Mouse (Mus musculus): Measurements from ENCODE around the gene Dtnb. TPM values are rescaled to one million over a fixed set of nuclear protein-coding genes. Genes with fewer than 3 reads are reported as not detected.

Dtnb gene
- polyA plus RNA-seq, 1 experiment from 2014 or later: 35.3 TPM

GRCm38 (mm10) chr12:3784729-3785128 is 212.5 kb downstream of the Dtnb start:
- Histone ChIP-seq H3K4me2 (replicated peaks) (no peak overlapping the region), H3K4me1 (peaks cover 73% of the 10 kb centered on the region), H3K9ac (replicated peaks) (no peak overlapping the region), H3K27ac (replicated peaks) (no peak overlapping the region), H3K4me3 (no peak overlapping the region), H3K27me3 (no peaks in the 10 kb centered on the region; the same call in 1 of the 2 replicates), H3K36me3 (no peaks in the 10 kb centered on the region), H3K9me3 (no peaks in the 10 kb centered on the region)
- 76% methylated on average over 4 of the region's 4 CpGs for WGBS
- no peak for ATAC-seq (ENCODE audit: low FRiP score, low read depth)

GRCm38 (mm10) chr12:3787041-3787440 is 214.9 kb downstream of the Dtnb start:
- no peak overlapping the region for H3K4me3 ChIP-seq
- no peak for ATAC-seq (ENCODE audit: low FRiP score, low read depth)
- peaks cover 3% of the 10 kb centered on the region for H3K27me3 ChIP-seq
- no peak overlapping the region for H3K9ac ChIP-seq (replicated peaks)
- H3K36me3 ChIP-seq: no peaks in the 10 kb centered on the region
- 7% methylated on average over 3 of the region's 3 CpGs for WGBS
- no peaks in the 10 kb centered on the region for H3K9me3 ChIP-seq
- H3K4me1 ChIP-seq: peaks cover 54% of the 10 kb centered on the region
- H3K27ac ChIP-seq (replicated peaks): no peak overlapping the region
- no peak overlapping the region for H3K4me2 ChIP-seq (replicated peaks)

GRCm38 (mm10) chr12:3787541-3787940 is 215.4 kb downstream of the Dtnb start:
- Histone ChIP-seq H3K27ac (replicated peaks) (no peak overlapping the region), H3K4me2 (replicated peaks) (no peak overlapping the region), H3K36me3 (no peaks in the 10 kb centered on the region), H3K9ac (replicated peaks) (no peak overlapping the region), H3K9me3 (no peaks in the 10 kb centered on the region), H3K27me3 (peaks cover 3% of the 10 kb centered on the region; the same call in 1 of the 2 replicates), H3K4me1 (peaks cover 52% of the 10 kb centered on the region), H3K4me3 (no peak overlapping the region)
- no peak for ATAC-seq (ENCODE audit: low FRiP score, low read depth)
- WGBS: 59% methylated on average over 1 of the region's 1 CpGs

DNA sequence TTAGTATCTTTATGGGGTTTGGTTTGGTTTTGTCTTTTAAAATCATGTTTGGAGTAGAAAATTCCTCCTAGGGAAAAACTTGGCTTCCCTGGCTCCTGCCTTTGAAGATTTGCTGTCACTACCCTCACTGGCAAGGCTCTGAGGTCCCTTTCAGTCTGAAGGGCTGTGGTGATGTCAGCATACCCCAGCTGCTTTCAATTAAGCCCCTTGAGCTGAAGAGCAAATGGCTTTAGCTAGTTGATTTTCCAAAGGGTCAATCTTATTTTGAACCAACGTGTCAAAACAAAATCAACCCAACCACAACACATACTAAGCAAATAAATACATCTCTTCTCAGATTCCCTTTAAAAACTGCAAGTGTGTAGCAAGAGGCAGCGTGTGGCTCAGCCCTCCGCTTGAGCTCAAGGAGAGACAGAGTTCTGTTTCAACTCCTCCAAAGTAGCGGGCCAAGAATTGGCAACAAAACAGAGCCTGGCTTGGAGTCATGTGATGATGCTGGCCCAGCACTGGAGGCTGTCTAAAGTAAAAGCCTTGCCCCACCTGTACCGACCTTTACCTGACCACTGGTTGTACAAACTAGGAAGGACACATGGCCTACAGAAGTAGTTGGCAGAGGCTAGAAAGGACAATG is 216.4 kb downstream of the Dtnb start:
- peaks cover 10% of the 10 kb centered on the region for H3K27me3 ChIP-seq
- H3K4me2 ChIP-seq (replicated peaks): no peak overlapping the region
- H3K36me3 ChIP-seq: no peaks in the 10 kb centered on the region
- no peak overlapping the region for H3K4me3 ChIP-seq
- H3K9ac ChIP-seq (replicated peaks): no peak overlapping the region
- H3K4me1 ChIP-seq: peaks cover 44% of the 10 kb centered on the region
- 61% methylated on average over 5 of the region's 5 CpGs for WGBS
- ATAC-seq (ENCODE audit: low FRiP score, low read depth): no peak
- no peaks in the 10 kb centered on the region for H3K9me3 ChIP-seq
- no peak overlapping the region for H3K27ac ChIP-seq (replicated peaks)

DNA sequence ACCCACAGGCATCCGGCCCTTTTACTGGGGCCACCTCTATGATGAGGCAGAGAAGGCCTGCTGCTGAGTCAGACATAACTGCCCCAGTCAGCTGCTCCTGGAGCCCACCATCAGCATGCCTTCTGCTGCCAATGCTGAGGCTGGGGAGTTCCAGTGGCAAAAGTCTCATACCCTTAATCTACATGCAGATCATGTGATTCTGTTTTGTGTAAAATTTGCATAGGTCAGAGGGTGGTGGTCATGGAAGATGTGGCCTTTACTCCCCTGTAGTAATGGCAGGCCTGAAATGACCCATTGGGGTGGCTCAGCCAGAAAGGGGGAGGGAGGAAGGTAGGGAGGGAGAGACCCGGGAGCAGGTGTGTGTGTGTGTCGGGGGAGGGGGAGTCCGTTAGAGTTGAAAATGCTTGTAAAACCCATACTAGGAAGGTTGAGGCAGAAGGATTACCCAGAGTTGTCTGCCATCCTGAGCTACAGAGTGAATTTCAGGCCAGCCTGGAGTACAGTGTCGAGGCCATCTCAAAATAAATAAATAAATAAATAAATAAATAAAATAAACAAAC is 217.5 kb downstream of the Dtnb start:
- 59% methylated on average over 5 of the region's 5 CpGs for WGBS
- H3K4me3 ChIP-seq: no peak overlapping the region
- peaks cover 32% of the 10 kb centered on the region for H3K4me1 ChIP-seq
- H3K4me2 ChIP-seq (replicated peaks): no peak overlapping the region
- H3K27me3 ChIP-seq: peaks cover 16% of the 10 kb centered on the region
- no peak overlapping the region for H3K27ac ChIP-seq (replicated peaks)
- no peaks in the 10 kb centered on the region for H3K9me3 ChIP-seq
- ATAC-seq (ENCODE audit: low FRiP score, low read depth): no peak
- H3K9ac ChIP-seq (replicated peaks): no peak overlapping the region
- no peaks in the 10 kb centered on the region for H3K36me3 ChIP-seq

DNA sequence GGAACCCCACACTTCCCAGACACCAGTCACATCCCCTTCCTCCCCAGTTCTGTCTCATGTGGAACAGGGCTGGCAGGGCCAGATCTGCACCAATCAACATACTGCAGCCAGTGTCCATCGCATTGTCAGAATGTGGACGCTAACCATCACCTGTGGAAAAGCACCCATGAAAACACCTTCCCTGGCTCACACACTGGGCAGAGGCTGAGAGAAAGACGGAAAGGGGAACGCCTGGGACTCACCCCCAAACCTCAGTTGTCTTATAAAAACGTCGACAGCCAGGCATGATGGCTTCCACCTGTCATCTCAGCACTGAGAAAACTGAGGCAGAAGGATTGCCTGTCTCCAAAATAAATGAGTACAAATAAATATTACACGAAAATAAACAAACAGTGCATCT is 219.1 kb downstream of the Dtnb start:
- H3K27me3 ChIP-seq: peaks cover 16% of the 10 kb centered on the region
- H3K4me3 ChIP-seq: no peak overlapping the region
- H3K36me3 ChIP-seq: no peaks in the 10 kb centered on the region
- no peak overlapping the region for H3K9ac ChIP-seq (replicated peaks)
- H3K27ac ChIP-seq (replicated peaks): no peak overlapping the region
- no peak for ATAC-seq (ENCODE audit: low FRiP score, low read depth)
- H3K9me3 ChIP-seq: no peaks in the 10 kb centered on the region
- H3K4me2 ChIP-seq (replicated peaks): peak overlapping the region; percentile 54
- WGBS: 62% methylated on average over 7 of the region's 7 CpGs
- peaks cover 30% of the 10 kb centered on the region for H3K4me1 ChIP-seq

- Histone ChIP-seq H3K9me3 (no peaks in the 10 kb centered on the region), H3K4me2 (replicated peaks) (peak overlapping the region; percentile 54), H3K36me3 (no peaks in the 10 kb centered on the region), H3K4me1 (peaks cover 29% of the 10 kb centered on the region), H3K9ac (replicated peaks) (no peak overlapping the region; the same call in 1 of the 2 replicates), H3K27me3 (peaks cover 16% of the 10 kb centered on the region), H3K4me3 (peak overlapping the region; percentile 29), H3K27ac (replicated peaks) (no peak overlapping the region)
- under 1% methylated on average over 22 of the region's 22 CpGs for WGBS
- ATAC-seq (ENCODE audit: low FRiP score, low read depth): peak; percentile 90
Observed at GRCm38 (mm10) chr12:3791732-3792131, 219.6 kb downstream of the Dtnb start.

DNA sequence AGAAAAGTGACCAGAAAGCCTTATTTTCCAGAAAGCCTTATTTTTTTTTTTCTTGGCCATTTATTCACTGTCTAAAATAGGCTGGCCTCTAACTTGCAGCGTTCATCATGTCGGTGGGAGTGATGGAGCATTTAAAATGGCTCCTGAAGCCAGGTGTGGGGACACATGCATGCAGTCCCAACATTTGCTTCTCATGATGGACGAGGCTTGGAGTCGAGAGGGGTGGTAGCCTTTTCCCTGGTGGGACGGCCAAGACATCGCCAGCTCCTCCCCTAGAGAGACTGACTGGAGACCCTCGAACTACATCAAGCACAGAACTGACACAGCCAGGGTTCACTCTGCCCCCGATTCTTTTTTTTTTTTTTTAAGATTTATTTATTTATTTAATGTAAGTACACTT is 220.1 kb downstream of the Dtnb start:
- 26% methylated on average over 8 of the region's 8 CpGs for WGBS
- peak overlapping the region; percentile 29 for H3K4me3 ChIP-seq
- no peak overlapping the region; the same call in 1 of the 2 replicates for H3K9ac ChIP-seq (replicated peaks)
- peak overlapping the region; percentile 54 for H3K4me2 ChIP-seq (replicated peaks)
- no peaks in the 10 kb centered on the region for H3K36me3 ChIP-seq
- H3K9me3 ChIP-seq: no peaks in the 10 kb centered on the region
- peaks cover 16% of the 10 kb centered on the region for H3K27me3 ChIP-seq
- no peak overlapping the region for H3K27ac ChIP-seq (replicated peaks)
- peaks cover 23% of the 10 kb centered on the region for H3K4me1 ChIP-seq
- peak; percentile 25; the same call in 1 of the 2 replicates for ATAC-seq (ENCODE audit: low FRiP score, low read depth)

- no peak for ATAC-seq (ENCODE audit: low FRiP score, low read depth)
- H3K4me1 ChIP-seq: peaks cover 5% of the 10 kb centered on the region
- H3K9me3 ChIP-seq: no peaks in the 10 kb centered on the region
- no peaks in the 10 kb centered on the region for H3K36me3 ChIP-seq
- H3K27me3 ChIP-seq: peaks cover 16% of the 10 kb centered on the region
- no peak overlapping the region for H3K27ac ChIP-seq (replicated peaks)
- no peak overlapping the region for H3K4me2 ChIP-seq (replicated peaks)
- H3K4me3 ChIP-seq: no peak overlapping the region
- WGBS: 30% methylated on average over 4 of the region's 4 CpGs
- no peak overlapping the region for H3K9ac ChIP-seq (replicated peaks)
Observed at GRCm38 (mm10) chr12:3795569-3795968, 223.4 kb downstream of the Dtnb start.

DNA sequence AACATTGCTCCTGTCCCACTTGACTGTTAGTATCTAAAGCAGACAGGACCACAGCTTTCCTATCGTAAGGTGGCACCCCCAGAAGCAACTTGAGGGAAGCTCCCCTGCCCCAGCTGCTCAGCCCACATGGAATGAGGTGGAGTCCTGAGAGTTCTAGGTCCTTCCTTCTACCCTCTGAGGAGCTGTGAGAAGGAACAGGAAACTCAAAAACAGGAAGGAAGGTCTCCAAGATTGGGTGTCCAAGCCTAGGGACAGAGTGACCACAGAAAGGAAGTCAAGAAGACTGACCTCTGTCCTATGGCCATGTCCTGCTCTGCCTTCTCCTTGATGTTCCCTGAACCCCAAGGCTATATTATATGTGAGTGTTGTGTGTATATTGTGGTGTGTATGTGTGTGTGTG is 227.4 kb downstream of the Dtnb start:
- H3K9me3 ChIP-seq: no peaks in the 10 kb centered on the region
- peaks cover 6% of the 10 kb centered on the region for H3K27me3 ChIP-seq
- H3K4me3 ChIP-seq: no peak overlapping the region
- H3K27ac ChIP-seq (replicated peaks): no peak overlapping the region
- ATAC-seq (ENCODE audit: low FRiP score, low read depth): no peak
- H3K4me2 ChIP-seq (replicated peaks): no peak overlapping the region
- no peak overlapping the region for H3K9ac ChIP-seq (replicated peaks)
- WGBS: 78% methylated on average over 1 of the region's 1 CpGs
- H3K4me1 ChIP-seq: no peaks in the 10 kb centered on the region
- H3K36me3 ChIP-seq: no peaks in the 10 kb centered on the region

- peak within 1 kb of the TSS; percentile 83 for H3K4me2 ChIP-seq (replicated peaks)
- peaks cover 30% of the 10 kb centered on the region for H3K27me3 ChIP-seq
- 21% methylated on average over 4 of the region's 4 CpGs for WGBS
- H3K4me3 ChIP-seq: peak within 1 kb of the TSS; percentile 68
- H3K9ac ChIP-seq (replicated peaks): peak within 1 kb of the TSS; percentile 92
- H3K9me3 ChIP-seq: no peaks in the 10 kb centered on the region
- peak; percentile 24 for ATAC-seq (ENCODE audit: low FRiP score, low read depth)
- peaks cover 39% of the 10 kb centered on the region for H3K4me1 ChIP-seq
- no peaks in the 10 kb centered on the region for H3K36me3 ChIP-seq
- H3K27ac ChIP-seq (replicated peaks): peak within 1 kb of the TSS; percentile 82
Observed at GRCm38 (mm10) chr12:3805852-3806251, 233.7 kb downstream of the Dtnb start, which contains the start of gene Dnmt3a. Gene Dnmt3a (plus strand): TSS chr12:3806007.

GRCm38 (mm10) chr12:3806271-3806684 is 234.1 kb downstream of the Dtnb start:
- H3K36me3 ChIP-seq: no peaks in the 10 kb centered on the region
- peak overlapping the region; percentile 68 for H3K4me3 ChIP-seq
- H3K4me2 ChIP-seq (replicated peaks): peak overlapping the region; percentile 83
- under 1% methylated on average over 29 of the region's 41 CpGs for WGBS
- peaks cover 30% of the 10 kb centered on the region for H3K27me3 ChIP-seq
- peaks cover 43% of the 10 kb centered on the region for H3K4me1 ChIP-seq
- ATAC-seq (ENCODE audit: low FRiP score, low read depth): peak; percentile 86
- peak overlapping the region; percentile 92 for H3K9ac ChIP-seq (replicated peaks)
- peak overlapping the region; percentile 82 for H3K27ac ChIP-seq (replicated peaks)
- H3K9me3 ChIP-seq: no peaks in the 10 kb centered on the region
